ENCODE assay signal across 22 mouse cellular contexts in genomic region chr9:40272822-40273221, GRCm38 (mm10). TPM values are rescaled to one million over a fixed set of nuclear protein-coding genes. Genes with fewer than 3 reads are reported as not detected.
DNase-seq lines count a peak whose midpoint lies in the region; ATAC-seq and TF ChIP-seq lines count a peak whose summit lies in the region.
"Had no signal": no experiment of that assay in that cellular context is flagged by ENCODE, and none has a peak within 500 bp of the region (broad histone marks: within the 10 kb centered on the region; RNA-seq: fewer than 3 reads in every experiment).

No protein-coding gene starts in this region.

- peaks cover 4% of the 10 kb centered on the region; the same call in 1 of the 2 replicates for H3K36me3 ChIP-seq in forebrain, embryonic 15.5 days
- H3K36me3 ChIP-seq in forebrain, embryonic 12.5 days (replicated peaks) = no peaks in the 10 kb centered on the region
- H3K36me3 ChIP-seq in midbrain, embryonic 13.5 days = peaks cover 9% of the 10 kb centered on the region
- H3K36me3 ChIP-seq in midbrain, embryonic 10.5 days = no peaks in the 10 kb centered on the region
- no peaks in the 10 kb centered on the region for H3K36me3 ChIP-seq in hindbrain, postnatal 0 days (ENCODE audit: insufficient read depth, low read length)
- H3K36me3 ChIP-seq: embryonic facial prominence, embryonic 12.5 days; heart, embryonic 13.5 days had no signal

- no peak overlapping the region for H3K4me3 ChIP-seq in forebrain, embryonic 15.5 days
- H3K4me3 ChIP-seq in forebrain, embryonic 12.5 days (replicated peaks) = no peak overlapping the region
- H3K4me3 ChIP-seq in midbrain, embryonic 13.5 days (replicated peaks) = peak overlapping the region; percentile 8; the same call in 1 of the 2 replicates
- H3K4me3 ChIP-seq in midbrain, embryonic 10.5 days = no peak overlapping the region
- H3K4me3 ChIP-seq in hindbrain, postnatal 0 days (ENCODE audit: low read length) = peak overlapping the region; percentile 56; the same call in 1 of the 2 replicates
- H3K4me3 ChIP-seq in olfactory bulb, adult 2 months (ENCODE audit: insufficient read depth, low read depth, low read length) = peak overlapping the region; percentile 26
- H3K4me3 ChIP-seq: embryonic facial prominence, embryonic 12.5 days; erythroblast, embryonic 14.5 days; heart, embryonic 13.5 days; megakaryocyte, embryonic 14.5 days had no signal

- no peak for DNase-seq in midbrain, embryonic 10.5 days (ENCODE audit: low spot score)
- DNase-seq in hindbrain, postnatal 0 days (ENCODE audit: low spot score) = peak; percentile 18
- DNase-seq in left cerebral cortex, postnatal 4 days = no peak
- DNase-seq: adrenal gland, postnatal 36 days; B cell, adult 2 months; cerebellum, adult 11-12 months; gastrocnemius, postnatal 14 days; heart, adult 18-20 months; kidney, adult 8-10 months; kidney, postnatal 36 days; liver, postnatal 0 days; right cerebral cortex, adult 18-20 months had no signal

- H3K4me1 ChIP-seq in forebrain, embryonic 15.5 days = peaks cover 41% of the 10 kb centered on the region
- H3K4me1 ChIP-seq in forebrain, embryonic 12.5 days = peaks cover 20% of the 10 kb centered on the region
- H3K4me1 ChIP-seq in midbrain, embryonic 13.5 days (replicated peaks) = peaks cover 48% of the 10 kb centered on the region
- H3K4me1 ChIP-seq in midbrain, embryonic 10.5 days = peaks cover 22% of the 10 kb centered on the region
- H3K4me1 ChIP-seq in hindbrain, postnatal 0 days (ENCODE audit: insufficient read depth, low read length) = peaks cover 17% of the 10 kb centered on the region; the same call in 1 of the 2 replicates
- H3K4me1 ChIP-seq in olfactory bulb, adult 2 months (ENCODE audit: control insufficient read depth, insufficient read depth, low read length) = peaks cover 20% of the 10 kb centered on the region

- TF ChIP-seq CTCF in hindbrain, postnatal 0 days (IDR thresholded peaks at IDR 0.05; ENCODE audit: low read depth) = no peak
- TF ChIP-seq CTCF in olfactory bulb, adult 2 months (IDR thresholded peaks at IDR 0.05; ENCODE audit: insufficient read depth, low read depth, low read length) = no peak

- ATAC-seq in forebrain, embryonic 15.5 days (replicated peaks) = no peak
- ATAC-seq in forebrain, embryonic 12.5 days (ENCODE audit: low FRiP score) = no peak
- no peak for ATAC-seq in midbrain, embryonic 13.5 days
- no peak for ATAC-seq in hindbrain, postnatal 0 days
- ATAC-seq: liver, postnatal 0 days had no signal

- no peaks in the 10 kb centered on the region for H3K9me3 ChIP-seq in forebrain, embryonic 15.5 days
- H3K9me3 ChIP-seq in forebrain, embryonic 12.5 days = no peaks in the 10 kb centered on the region
- no peaks in the 10 kb centered on the region for H3K9me3 ChIP-seq in midbrain, embryonic 13.5 days
- H3K9me3 ChIP-seq in midbrain, embryonic 10.5 days (replicated peaks) = no peaks in the 10 kb centered on the region
- no peaks in the 10 kb centered on the region for H3K9me3 ChIP-seq in hindbrain, postnatal 0 days (ENCODE audit: low read length)
- H3K9me3 ChIP-seq: embryonic facial prominence, embryonic 12.5 days; heart, embryonic 13.5 days had no signal

- no peak overlapping the region for H3K9ac ChIP-seq in forebrain, embryonic 15.5 days (replicated peaks)
- no peak overlapping the region for H3K9ac ChIP-seq in forebrain, embryonic 12.5 days
- H3K9ac ChIP-seq in midbrain, embryonic 13.5 days (replicated peaks) = no peak overlapping the region
- H3K9ac ChIP-seq in hindbrain, postnatal 0 days (replicated peaks; ENCODE audit: low read length) = no peak overlapping the region
- H3K9ac ChIP-seq: embryonic facial prominence, embryonic 12.5 days; heart, embryonic 13.5 days; liver, postnatal 0 days had no signal

- no peaks in the 10 kb centered on the region for H3K27me3 ChIP-seq in forebrain, embryonic 15.5 days
- peaks cover 16% of the 10 kb centered on the region for H3K27me3 ChIP-seq in forebrain, embryonic 12.5 days
- H3K27me3 ChIP-seq in midbrain, embryonic 13.5 days = no peaks in the 10 kb centered on the region
- H3K27me3 ChIP-seq in midbrain, embryonic 10.5 days (ENCODE audit: low read depth, poor library complexity, severe bottlenecking) = peaks cover 28% of the 10 kb centered on the region
- H3K27me3 ChIP-seq in hindbrain, postnatal 0 days (ENCODE audit: insufficient read depth, low read length) = no peaks in the 10 kb centered on the region

- H3K27ac ChIP-seq in forebrain, embryonic 15.5 days (replicated peaks) = no peak overlapping the region
- H3K27ac ChIP-seq in forebrain, embryonic 12.5 days = no peak overlapping the region
- H3K27ac ChIP-seq in midbrain, embryonic 13.5 days = no peak overlapping the region
- H3K27ac ChIP-seq in midbrain, embryonic 10.5 days (replicated peaks) = no peak overlapping the region
- no peak overlapping the region for H3K27ac ChIP-seq in hindbrain, postnatal 0 days
- 0 out of 2 replicates have a peak overlapping the region, but pooled peaks have one; percentile 2 for H3K27ac ChIP-seq in olfactory bulb, adult 2 months (ENCODE audit: insufficient read depth, low read depth, low read length)
- H3K27ac ChIP-seq: embryonic facial prominence, embryonic 12.5 days; heart, embryonic 13.5 days; stomach, postnatal 0 days had no signal

- WGBS in forebrain, embryonic 15.5 days = 80% methylated on average over 7 of the region's 7 CpGs
- WGBS in forebrain, embryonic 12.5 days = 90% methylated on average over 7 of the region's 7 CpGs
- WGBS in midbrain, embryonic 13.5 days = 84% methylated on average over 7 of the region's 7 CpGs
- WGBS in midbrain, embryonic 10.5 days = 92% methylated on average over 7 of the region's 7 CpGs
- WGBS in hindbrain, postnatal 0 days = 82% methylated on average over 7 of the region's 7 CpGs
- 51% methylated on average over 7 of the region's 7 CpGs for WGBS in olfactory bulb, adult 2 months

- no peak for TF ChIP-seq POLR2A in olfactory bulb, adult 2 months (IDR thresholded peaks at IDR 0.05; ENCODE audit: insufficient read depth, low read depth, low read length)

- peak overlapping the region; percentile 18; the same call in 1 of the 2 replicates for H3K4me2 ChIP-seq in forebrain, embryonic 15.5 days (replicated peaks)
- H3K4me2 ChIP-seq in forebrain, embryonic 12.5 days = no peak overlapping the region
- peak overlapping the region; percentile 70 for H3K4me2 ChIP-seq in midbrain, embryonic 13.5 days (replicated peaks)
- peak overlapping the region; percentile 62 for H3K4me2 ChIP-seq in hindbrain, postnatal 0 days (ENCODE audit: low read depth, low read length)
- H3K4me2 ChIP-seq: embryonic facial prominence, embryonic 12.5 days; heart, embryonic 13.5 days had no signal

- intact Hi-C loops in left cerebral cortex, postnatal 4 days (cut with DNase I) = no loop called here

RNA-seq across cellular contexts. Expression of gene Scn3b, which starts 3.8 kb away (rescaled TPM):
- polyA plus RNA-seq in forebrain, embryonic 15.5 days (2015; fragmentation: Nextera tagmentation; extraction: Ambion mirVana) = 89.7 and 90.5 TPM in 2 replicates
- 23.1 and 27.5 TPM in 2 replicates for polyA plus RNA-seq in forebrain, embryonic 12.5 days (2016; fragmentation: Nextera tagmentation; extraction: Ambion mirVana)
- polyA plus RNA-seq in midbrain, embryonic 13.5 days (2015; fragmentation: Nextera tagmentation; extraction: Ambion mirVana) = 86.5 and 89.4 TPM in 2 replicates
- polyA plus RNA-seq in midbrain, embryonic 10.5 days (2016; fragmentation: Nextera tagmentation; extraction: Ambion mirVana) = 5.4 and 11.7 TPM in 2 replicates
- total RNA-seq in hindbrain, postnatal 0 days (2014; rRNA removed) = 154 and 159 TPM in 2 replicates
- polyA plus RNA-seq in hindbrain, postnatal 0 days (2015; fragmentation: Nextera tagmentation; extraction: Ambion mirVana) = 94.5 and 109 TPM in 2 replicates
- not detected in 2 replicates for polyA plus RNA-seq in olfactory bulb, adult 2 months (2012; ENCODE audit: insufficient read depth, insufficient read length, low replicate concordance, missing spikeins)
- total RNA-seq in left cerebral cortex, postnatal 4 days (2021) = 100 to 1,000 TPM; 176 to 194 TPM
- polyA plus RNA-seq: erythroblast, embryonic 14.5 days; liver, adult 2 months had no signal

Comparison
In these comparisons a context has a peak if more than half of its experiments do, and no peak if none do; other contexts are left out.
1. H3K4me3 ChIP-seq: peak in midbrain, embryonic 13.5 days (single experiment), hindbrain, postnatal 0 days (single experiment) and olfactory bulb, adult 2 months (single experiment); none in forebrain, embryonic 15.5 days (single experiment), forebrain, embryonic 12.5 days (single experiment) and midbrain, embryonic 10.5 days (single experiment).